Mouse (Mus musculus): Measurements from ENCODE around the gene Senp8.

Gene Senp8

DNA sequence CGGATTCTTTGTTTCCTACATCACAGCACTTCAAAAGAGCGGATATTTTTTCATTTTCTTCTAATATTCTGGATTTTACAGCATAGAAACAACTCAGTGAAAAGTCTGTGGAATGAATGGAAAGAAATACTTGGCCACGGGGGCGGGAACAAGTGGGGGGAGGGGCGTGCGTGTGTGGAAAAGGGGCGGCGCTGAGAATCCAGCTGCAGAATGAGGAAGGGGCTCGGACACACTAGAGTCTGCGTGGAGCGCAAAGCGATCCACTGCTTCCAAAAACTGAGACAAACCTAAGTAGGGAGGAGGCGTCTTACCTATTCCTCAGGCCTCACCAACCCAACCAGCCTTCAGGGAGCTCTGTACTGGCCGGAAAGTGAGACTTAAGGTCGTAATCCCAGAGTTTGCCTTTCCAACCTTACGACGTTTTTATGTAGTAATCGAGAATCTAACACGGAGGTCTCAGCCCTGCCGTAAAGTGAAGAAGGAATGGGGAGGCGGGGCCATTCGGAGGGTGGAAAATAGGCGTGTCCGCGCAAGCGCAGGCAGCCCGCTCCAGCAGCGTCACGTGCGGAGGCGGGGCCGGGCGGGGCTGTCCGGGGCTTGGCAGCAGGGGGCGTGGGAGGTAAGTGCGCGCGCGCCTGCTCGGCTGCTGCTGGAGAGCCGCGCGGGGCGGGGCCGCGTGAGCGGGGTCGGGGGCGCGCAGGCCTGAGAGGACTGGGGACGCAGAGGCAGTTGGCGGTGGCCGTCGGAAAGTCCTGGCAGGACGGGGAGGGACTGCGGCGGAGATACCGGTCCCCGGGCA lies at the start of gene Senp8, which contains the start of gene Myo9a:
Gene Senp8 (minus strand): TSS at position 444 of the 799 bp plus-strand sequence.
Gene Myo9a (plus strand): TSS at position 630 of the 799 bp plus-strand sequence.
- TF ChIP-seq GATA4 (IDR thresholded peaks at IDR 0.05; ENCODE audit: insufficient replicate concordance, low read length): peak; percentile 66; the same call in 1 of the 2 replicates

DNA sequence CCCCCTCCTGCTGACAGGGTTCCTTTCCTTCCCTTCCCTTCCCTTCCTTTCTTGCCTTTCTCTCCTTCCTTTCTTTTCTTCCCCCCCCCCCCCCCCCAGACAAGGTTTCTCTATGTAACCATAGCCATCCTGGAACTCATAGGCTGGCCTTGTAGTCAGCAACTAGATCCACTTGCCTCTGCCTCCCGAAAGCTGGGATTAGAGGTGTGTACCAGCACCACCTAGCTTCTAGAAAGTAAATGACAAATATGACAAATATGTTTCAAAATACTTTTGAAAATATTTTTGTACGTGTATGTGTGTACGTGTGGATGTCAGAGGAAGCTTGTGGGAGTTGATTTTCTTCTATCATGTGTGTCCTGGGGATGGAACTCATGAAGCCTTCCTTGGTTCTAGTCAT lies 10.0 kb upstream of the Senp8 start:
- TF ChIP-seq GATA4 (IDR thresholded peaks at IDR 0.05; ENCODE audit: insufficient replicate concordance, low read length): no peak

DNA sequence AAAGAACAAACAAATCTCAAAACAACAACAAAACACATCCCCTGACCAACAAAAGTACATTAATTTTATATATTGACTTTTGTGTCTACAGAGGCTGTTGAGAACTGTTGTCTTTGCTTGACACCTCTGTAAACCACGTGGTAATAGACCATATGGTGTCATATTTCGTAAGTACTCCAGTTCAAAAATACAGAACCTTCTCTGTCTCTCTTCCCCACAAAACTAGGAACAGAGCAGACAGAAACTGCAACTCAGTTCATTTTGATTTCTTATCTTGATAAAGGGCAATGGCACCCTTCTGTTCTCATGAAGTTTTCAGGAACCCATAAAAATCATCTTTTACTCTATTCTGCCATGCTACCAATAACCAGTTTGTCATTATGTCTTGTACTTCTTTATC lies 4.7 kb upstream of the Senp8 start:
- TF ChIP-seq GATA4 (IDR thresholded peaks at IDR 0.05; ENCODE audit: insufficient replicate concordance, low read length): no peak

DNA sequence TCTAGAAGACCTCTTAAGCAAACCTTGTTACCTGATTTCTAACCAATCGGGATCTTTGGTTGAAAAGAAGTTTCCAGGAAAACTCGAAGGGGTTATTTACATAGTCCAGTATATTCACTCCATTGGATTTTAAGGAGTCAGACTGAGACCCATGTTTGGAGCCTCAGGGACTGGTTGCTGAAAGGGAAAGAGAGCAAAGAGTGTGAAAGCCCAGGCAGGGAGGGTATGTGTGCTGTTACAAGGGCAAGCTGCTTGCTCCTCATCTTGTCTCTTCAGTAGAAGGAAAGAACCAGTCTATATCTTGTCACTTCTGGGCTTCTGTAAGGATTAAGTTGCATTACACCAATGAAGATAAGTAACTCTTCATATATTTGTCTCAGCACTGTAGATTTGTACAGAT lies 1.5 kb upstream of the Senp8 start:
- no peak for TF ChIP-seq GATA4 (IDR thresholded peaks at IDR 0.05; ENCODE audit: insufficient replicate concordance, low read length)

DNA sequence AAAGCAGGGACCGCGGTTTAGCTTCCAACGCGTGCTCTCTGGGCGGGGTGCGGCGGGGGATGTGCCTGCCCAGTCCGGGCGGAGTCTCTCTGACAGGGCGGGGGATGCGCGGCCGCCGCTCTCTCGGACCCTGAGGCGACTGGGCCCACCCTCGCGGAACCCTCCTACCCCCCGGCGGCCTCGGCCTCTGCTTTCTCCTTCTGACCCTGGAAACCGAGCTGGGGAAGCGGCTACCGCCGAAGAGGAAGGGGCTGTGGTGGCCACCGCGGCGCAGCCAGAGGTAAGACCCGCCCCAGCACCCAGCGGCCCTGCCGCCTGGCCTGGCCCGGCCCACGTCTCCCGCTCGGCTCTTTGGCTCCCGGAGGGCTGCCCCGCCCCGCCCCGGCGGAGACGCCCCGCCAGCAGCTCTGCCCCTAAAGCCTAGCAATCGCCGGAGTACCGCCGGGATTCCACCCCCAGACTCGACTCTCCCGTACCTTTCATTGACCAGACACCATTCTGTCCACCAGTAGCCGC lies 614 bp upstream of the Senp8 start:
- TF ChIP-seq GATA4 (IDR thresholded peaks at IDR 0.05; ENCODE audit: insufficient replicate concordance, low read length): no peak

DNA sequence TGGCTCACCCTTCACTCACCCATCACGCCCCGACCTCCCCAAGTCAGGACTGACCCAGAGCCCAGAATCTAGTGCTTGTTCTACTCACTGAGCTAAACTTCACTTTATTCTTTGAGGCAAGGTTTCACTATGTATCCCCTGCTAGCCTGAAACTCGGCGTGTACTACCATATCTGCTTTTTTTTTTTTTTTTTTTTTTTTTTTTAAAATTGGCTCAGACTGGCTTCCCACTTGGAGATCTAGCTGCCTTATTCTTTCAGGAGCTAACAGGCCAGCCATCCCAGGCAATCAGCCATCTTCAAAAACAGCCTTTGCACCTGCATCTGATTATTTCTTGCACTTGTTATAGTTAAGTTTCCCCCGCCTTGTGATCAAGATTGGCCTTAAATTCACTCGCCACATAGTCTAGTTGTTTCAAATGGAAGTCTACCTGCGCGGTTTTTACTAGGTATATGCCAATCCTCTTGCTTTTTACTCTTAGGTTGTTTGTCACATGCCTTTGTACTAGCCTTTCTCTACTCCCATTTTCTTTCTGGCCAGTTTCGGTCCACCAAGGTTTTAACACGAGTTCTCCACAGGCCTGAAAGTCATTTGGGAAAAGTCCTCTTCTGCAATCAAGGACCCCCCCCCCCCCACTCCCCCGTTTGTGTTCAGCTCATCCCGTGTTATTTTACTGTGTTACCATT lies 787 bp downstream of the Senp8 start:
- no peak for TF ChIP-seq GATA4 (IDR thresholded peaks at IDR 0.05; ENCODE audit: insufficient replicate concordance, low read length)

DNA sequence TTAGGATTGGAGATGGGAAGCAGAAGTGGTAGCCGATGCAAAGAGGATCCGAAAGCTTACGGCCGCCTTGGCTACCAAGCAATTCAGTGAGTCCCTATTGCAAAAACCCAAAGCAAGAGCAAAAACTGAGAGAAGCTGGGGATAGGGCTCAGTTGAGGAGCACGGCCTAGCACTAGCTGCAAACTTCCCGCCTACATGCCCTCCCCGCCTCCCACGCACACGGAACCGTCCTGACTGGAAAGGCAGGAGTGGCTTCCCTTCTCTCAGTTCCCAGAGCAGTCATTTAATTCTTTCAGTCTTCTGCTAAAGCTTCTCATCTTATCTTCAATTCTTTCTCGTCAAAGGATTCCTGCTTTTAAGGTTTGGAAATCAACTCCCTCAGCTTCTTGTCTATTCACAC lies 1.5 kb downstream of the Senp8 start:
- TF ChIP-seq GATA4 (IDR thresholded peaks at IDR 0.05; ENCODE audit: insufficient replicate concordance, low read length): no peak

DNA sequence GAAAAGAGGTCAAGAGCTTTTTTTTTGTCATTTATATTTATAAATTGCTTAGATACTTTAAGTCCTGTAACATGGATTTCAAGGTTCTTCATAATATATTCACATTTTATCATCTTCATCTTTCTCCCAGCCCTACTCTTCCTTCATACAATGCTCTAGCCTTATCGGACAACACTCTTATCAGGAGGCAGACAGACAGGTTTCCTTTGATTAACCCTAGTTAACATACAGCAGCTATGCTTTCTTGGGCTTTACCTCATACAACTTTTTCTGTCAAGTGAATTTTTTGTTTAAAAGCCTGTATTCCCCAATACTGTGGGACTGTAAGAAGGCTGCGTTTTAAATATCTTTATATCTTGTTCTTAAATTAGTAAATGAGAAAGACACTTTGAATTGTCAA lies 2.1 kb downstream of the Senp8 start:
- TF ChIP-seq GATA4 (IDR thresholded peaks at IDR 0.05; ENCODE audit: insufficient replicate concordance, low read length): no peak

DNA sequence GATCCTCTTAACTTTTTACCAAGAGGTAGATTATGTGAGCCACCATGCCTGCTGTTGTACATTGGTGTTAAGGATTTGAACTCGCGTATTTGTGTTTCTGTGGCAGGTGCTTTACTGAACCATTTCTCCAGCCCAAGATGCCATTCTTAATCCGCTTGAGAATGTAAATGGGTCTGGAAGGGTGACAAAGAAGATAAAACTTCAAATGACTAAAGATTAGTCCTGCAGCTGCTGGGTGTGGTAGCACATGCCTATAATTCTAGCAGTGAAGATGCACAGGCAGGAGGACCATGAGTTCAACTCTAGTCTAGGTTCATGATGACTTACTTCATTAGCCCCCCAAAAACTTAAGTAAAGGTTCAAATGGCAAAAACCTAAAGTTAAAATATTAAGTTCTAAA lies 6.6 kb downstream of the Senp8 start:
- TF ChIP-seq GATA4 (IDR thresholded peaks at IDR 0.05; ENCODE audit: insufficient replicate concordance, low read length): no peak

DNA sequence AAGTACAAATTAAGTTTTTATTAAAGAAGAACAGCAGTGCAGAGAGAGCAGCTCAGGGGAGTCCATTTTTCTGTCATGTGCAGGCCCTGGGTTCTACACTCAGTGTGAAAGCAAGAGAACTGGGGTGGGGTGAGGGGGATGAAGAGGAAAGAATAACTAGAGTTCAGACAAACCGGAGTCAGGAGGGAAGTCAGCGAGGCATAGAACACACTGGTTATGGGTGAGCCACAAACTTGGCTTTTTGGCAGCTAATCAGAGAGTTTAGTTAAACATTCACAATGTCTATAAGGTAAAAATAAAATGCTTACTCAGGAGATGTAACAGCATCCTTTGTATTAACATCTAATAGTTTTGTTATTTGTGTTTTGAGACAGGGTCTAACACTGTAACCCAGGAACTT lies 9.9 kb downstream of the Senp8 start:
- no peak for TF ChIP-seq GATA4 (IDR thresholded peaks at IDR 0.05; ENCODE audit: insufficient replicate concordance, low read length)

DNA sequence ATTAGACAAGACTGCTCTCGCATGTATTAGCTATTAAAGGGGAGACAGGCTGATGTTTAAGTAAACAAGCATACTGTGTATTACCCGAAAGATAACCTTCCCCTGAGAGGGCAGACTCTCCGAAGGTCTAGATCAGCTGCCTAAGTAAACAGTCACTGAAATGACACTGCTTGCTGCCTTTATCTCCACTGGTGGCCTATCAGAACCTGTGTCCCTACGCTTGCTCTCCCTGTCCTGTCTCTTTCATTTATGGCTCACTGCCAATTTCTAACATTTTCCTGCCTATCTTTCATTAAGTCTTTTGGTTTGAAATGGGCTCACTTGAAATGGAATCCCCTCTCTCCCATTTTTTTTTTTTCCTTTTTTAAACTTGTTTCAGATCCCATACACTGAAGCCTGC lies 15.1 kb downstream of the Senp8 start:
- TF ChIP-seq GATA4 (IDR thresholded peaks at IDR 0.05; ENCODE audit: insufficient replicate concordance, low read length): no peak

DNA sequence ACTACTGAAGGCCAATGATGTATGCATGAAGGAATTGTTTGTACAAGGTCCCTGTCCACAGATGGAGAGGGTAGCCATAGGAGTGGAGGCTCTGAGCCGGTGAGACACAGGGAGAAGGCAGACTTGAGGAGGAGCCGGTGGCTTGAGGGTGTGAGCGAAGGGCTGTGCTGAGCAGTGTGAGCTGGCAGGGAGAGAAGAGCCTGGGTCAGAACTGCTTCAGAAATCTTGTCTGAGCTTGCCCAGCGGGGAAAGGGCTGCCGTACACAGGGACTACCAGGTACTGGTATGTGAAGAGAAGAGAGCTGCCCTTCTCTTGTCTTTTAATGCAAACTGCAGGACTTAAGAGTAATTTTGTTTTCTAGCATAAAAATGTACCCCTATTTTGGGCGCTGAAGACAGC lies 17.4 kb downstream of the Senp8 start:
- TF ChIP-seq GATA4 (IDR thresholded peaks at IDR 0.05; ENCODE audit: insufficient replicate concordance, low read length): no peak

DNA sequence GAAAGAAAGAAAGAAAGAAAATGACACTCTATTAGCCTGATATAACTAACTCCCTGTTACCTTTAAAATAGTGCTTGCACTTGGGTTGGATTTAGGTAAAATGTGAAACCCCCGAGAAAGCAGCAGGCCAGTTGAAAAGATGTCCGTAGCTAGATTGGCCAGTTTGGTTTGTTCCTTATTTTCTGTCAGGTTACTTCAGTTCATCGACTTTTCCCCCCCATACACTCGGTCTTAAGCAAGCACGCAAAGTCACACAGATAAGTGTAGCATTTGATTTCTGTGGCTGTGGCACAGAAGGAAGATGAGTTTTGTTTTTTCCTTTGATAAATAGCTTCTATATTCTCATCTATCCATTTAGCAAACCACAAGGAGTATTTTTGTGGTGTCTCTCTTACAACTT lies 19.4 kb downstream of the Senp8 start:
- TF ChIP-seq GATA4 (IDR thresholded peaks at IDR 0.05; ENCODE audit: insufficient replicate concordance, low read length): no peak

DNA sequence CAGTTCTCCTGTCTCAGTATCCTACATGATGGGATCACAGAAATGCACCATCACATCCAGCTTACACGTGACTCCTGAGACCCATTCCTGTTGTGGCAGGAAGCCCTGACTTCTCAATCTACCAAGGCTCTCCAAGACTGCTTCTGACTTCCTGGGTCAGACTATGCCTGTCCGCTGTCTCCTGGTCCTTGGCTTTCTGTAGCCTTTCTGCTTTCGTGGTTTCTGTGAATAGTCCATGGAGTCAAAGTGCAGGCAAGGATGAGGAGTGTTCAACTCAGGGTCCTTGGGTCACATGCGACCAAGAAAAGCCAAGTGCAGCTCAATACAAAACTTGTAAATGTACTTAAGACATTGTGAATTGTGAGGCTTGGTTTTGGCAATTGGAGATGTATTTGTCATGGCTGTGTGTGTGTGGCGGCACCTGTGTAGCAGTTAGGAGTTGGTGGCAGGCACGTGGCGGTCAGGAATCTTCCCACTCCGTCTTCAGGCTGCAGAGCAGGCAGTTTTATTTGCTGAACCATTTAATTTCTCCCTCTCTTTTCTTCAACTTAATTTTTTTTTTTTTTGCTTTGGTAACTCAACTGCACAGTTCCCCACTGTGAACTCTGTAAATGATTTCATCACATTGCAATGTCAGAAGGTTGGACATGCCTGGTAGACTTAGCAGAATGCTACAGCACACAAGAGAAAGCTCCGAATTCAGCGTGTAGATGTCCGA lies 22.8 kb downstream of the Senp8 start:
- no peak for TF ChIP-seq GATA4 (IDR thresholded peaks at IDR 0.05; ENCODE audit: insufficient replicate concordance, low read length)

DNA sequence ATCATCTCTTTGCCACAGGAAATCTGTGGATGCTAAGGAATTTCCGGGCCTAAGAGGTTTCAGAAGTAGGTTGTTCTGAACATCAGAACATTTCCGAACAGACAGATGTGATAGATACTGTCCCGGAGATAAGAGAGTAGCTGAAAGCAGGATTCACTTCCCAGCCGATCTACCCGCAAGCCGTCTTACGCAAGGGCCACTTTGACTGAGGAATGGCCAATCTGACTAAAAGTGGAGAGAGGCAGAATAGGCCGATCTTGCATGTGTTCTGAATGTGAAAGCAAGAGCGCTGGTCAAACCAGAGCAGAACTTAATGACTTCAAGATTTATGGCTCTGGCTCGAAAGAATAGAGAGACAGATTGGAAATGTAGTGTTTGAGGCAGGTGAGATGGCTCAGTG lies 25.0 kb downstream of the Senp8 start:
- TF ChIP-seq GATA4 (IDR thresholded peaks at IDR 0.05; ENCODE audit: insufficient replicate concordance, low read length): no peak

Data from liver, adult (tissue).